Mouse (Mus musculus) limb, embryonic 14.5 days (tissue): Measurements from ENCODE around the gene Atp5d. TPM values are rescaled to one million over a fixed set of nuclear protein-coding genes. Genes with fewer than 3 reads are reported as not detected.
A peak's percentile ranks its signal among the peaks of the same experiment; 100 is the strongest.

ENCODE experiments used
- ATAC-seq: fragments of 200-750 bp; cut with Nextera tagmentation; 2 replicates; pipeline ENCODE4 v1.8.0; 2017; ENCODE audit warnings: low read depth, moderate number of reproducible peaks, moderate TSS enrichment; ENCODE audit not compliant: low FRiP score
- DNase-seq: peaks from one replicate; pipeline ENCODE4 v3.0.0-alpha.2; 2015; ENCODE audit warnings: low spot score
- H3K27ac ChIP-seq: fragments of 300-500 bp; sonication (generic); replicated peaks from 2 replicates; pipeline ENCODE4 v1.5.1; 2014; ENCODE audit warnings: low read depth, mild to moderate bottlenecking, low read length, moderate library complexity, mixed read lengths
- H3K27me3 ChIP-seq: fragments of 300-500 bp; sonication (generic); 2 replicates; pipeline ENCODE4 v1.6.1; 2014; ENCODE audit warnings: low read length, mixed read lengths; ENCODE audit not compliant: control insufficient read depth, insufficient read depth
- H3K36me3 ChIP-seq: fragments of 300-500 bp; sonication (generic); 2 replicates; pipeline ENCODE4 v1.6.1; 2014; ENCODE audit warnings: mild to moderate bottlenecking, low read length, moderate library complexity, mixed read lengths; ENCODE audit not compliant: control insufficient read depth, insufficient read depth
- H3K4me1 ChIP-seq: fragments of 300-500 bp; sonication (generic); 2 replicates; pipeline ENCODE4 v1.6.1; 2014; ENCODE audit warnings: antibody characterized with exemption, low read length, mixed read lengths; ENCODE audit not compliant: control insufficient read depth, insufficient read depth
- H3K4me2 ChIP-seq: fragments of 300-500 bp; sonication (generic); replicated peaks from 2 replicates; pipeline ENCODE4 v1.6.1; 2014; ENCODE audit warnings: low read depth, mild to moderate bottlenecking, low read length, moderate library complexity; ENCODE audit not compliant: severe bottlenecking
- H3K4me3 ChIP-seq: fragments of 300-500 bp; sonication (generic); replicated peaks from 2 replicates; pipeline ENCODE4 v1.5.1; 2014; ENCODE audit warnings: low read length
- H3K9ac ChIP-seq: fragments of 300-500 bp; sonication (generic); 2 replicates; pipeline ENCODE4 v1.6.1; 2014; ENCODE audit warnings: mild to moderate bottlenecking, low read depth, low read length, moderate library complexity; ENCODE audit not compliant: severe bottlenecking
- H3K9me3 ChIP-seq: fragments of 300-500 bp; sonication (generic); 2 replicates; pipeline ENCODE4 v1.6.1; 2016; ENCODE audit warnings: low read length; ENCODE audit not compliant: control insufficient read depth
- POLR2A ChIP-seq: fragments of 200-500 bp; IDR thresholded peaks from 2 replicates; pipeline ENCODE4 v1.8.0; 2012; ENCODE audit warnings: inconsistent platforms, mild to moderate bottlenecking, moderate library complexity, borderline replicate concordance; ENCODE audit not compliant: insufficient read depth, insufficient read length; ENCODE audit errors: extremely low read depth
- WGBS: fragments of 180-500 bp; shearing (Covaris S2); extraction: QIAGEN DNeasy Blood & Tissue Kit; methylation state at CpG from one replicate; pipeline ENCODE4 v1.1.7; 2014; 5-methylcytosine and 5-hydroxymethylcytosine counted together
- polyA plus RNA-seq, 2 experiments: library from polyadenylated mRNA; depleted of rRNA in 1 of 2; stranded (reverse) in 1 of 2; unstranded in 1 of 2; fragments of >200 nt; fragmentation: Nextera tagmentation in 1 of 2; extraction: Ambion mirVana in 1 of 2; gene quantifications; 2 replicates each; pipeline versions ENCODE4 v1.2.1 to v1.2.3; 2012 to 2014

Gene Atp5d
- polyA plus RNA-seq, 2 experiments, result 449 to 477 TPM

DNA sequence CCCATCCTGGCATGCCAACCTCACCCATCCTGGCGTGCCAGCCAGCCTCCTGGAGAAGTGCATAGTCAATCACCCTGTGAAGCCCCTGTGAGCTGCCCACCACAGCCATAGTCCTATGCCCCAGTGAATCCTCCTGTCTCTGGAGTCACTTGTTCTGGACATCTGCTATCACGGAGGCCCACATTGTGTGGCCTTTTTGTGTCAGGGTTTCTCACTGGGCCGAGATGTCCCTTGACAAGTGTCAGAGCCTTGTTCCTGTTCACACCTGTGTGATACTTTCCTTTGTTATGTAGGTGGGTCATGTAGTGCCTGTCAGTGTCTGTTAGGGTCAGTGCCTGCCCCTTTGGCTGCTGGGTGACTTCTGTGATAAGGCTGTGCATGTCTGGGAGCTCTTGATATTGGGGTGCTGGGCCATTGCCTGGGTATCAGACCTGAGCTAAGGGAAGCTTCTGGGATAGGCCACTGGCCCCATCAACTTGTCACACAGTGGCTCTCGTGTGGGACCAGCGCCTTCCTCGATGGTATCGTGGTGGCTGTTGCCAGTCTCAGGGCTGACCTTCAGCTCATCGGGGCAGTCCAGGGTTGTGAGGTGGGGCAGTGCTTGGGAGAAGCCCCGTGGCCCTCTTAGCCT, 14.4 kb upstream of the Atp5d start:
- Histone ChIP-seq H3K4me1 (no peaks in the 10 kb centered on the region), H3K9ac (no peak overlapping the region), H3K4me2 (no peak overlapping the region), H3K27me3 (no peaks in the 10 kb centered on the region), H3K36me3 (peaks cover 70% of the 10 kb centered on the region), H3K9me3 (no peaks in the 10 kb centered on the region), H3K4me3 (no peak overlapping the region), H3K27ac (no peak overlapping the region)
- DNase-seq (no peak), ATAC-seq (no peak)
- TF ChIP-seq POLR2A, result no peak
- WGBS, result 85% methylated on average over 9 of the region's 9 CpGs

DNA sequence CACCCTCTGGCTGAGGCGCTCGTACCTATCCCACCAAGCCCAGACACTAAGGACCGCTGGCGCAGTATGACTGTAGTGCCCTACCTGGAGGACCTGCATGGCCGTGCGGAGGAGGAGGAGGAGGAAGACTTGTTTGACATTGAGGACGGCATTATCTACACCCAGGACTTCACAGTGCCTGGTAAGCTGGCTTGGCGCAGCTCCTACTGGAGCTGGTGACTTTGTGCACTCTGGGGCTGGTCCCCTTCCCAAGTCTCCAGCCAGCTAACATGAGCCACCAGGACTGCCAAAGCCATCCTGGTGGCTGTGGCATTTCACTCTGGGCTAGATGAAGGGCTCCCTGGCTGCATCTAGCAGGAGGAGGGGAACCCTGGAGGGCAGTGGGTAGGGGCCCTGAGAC, 10.5 kb upstream of the Atp5d start:
- Histone ChIP-seq H3K4me2 (no peak overlapping the region), H3K4me1 (peaks cover 10% of the 10 kb centered on the region; the same call in 1 of the 2 replicates), H3K36me3 (peaks cover 86% of the 10 kb centered on the region), H3K9me3 (no peaks in the 10 kb centered on the region), H3K4me3 (no peak overlapping the region), H3K9ac (no peak overlapping the region), H3K27me3 (no peaks in the 10 kb centered on the region), H3K27ac (no peak overlapping the region)
- ATAC-seq (no peak), DNase-seq (no peak)
- WGBS, result 92% methylated on average over 7 of the region's 8 CpGs
- TF ChIP-seq POLR2A, result no peak

DNA sequence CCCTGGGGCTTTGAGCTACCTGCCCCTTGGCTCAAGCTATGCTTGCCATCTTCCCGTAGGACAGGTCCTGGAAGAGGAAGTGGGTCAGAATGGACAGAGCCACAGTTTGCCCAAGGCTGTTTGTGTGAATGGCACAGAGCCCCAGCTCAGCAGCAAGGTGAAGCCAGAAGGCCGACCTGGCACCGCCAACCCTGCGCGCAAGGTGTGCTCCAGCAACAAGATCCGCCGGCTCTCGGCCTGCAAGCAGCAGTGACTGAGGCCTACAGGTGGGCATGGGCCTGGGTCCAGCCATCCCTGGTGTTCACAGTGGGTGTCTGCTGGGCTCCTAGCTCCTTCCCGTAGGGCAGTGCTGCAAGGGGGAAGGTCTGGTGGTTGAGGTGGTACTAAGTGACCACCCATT, 8.6 kb upstream of the Atp5d start:
- WGBS, result 91% methylated on average over 9 of the region's 9 CpGs

DNA sequence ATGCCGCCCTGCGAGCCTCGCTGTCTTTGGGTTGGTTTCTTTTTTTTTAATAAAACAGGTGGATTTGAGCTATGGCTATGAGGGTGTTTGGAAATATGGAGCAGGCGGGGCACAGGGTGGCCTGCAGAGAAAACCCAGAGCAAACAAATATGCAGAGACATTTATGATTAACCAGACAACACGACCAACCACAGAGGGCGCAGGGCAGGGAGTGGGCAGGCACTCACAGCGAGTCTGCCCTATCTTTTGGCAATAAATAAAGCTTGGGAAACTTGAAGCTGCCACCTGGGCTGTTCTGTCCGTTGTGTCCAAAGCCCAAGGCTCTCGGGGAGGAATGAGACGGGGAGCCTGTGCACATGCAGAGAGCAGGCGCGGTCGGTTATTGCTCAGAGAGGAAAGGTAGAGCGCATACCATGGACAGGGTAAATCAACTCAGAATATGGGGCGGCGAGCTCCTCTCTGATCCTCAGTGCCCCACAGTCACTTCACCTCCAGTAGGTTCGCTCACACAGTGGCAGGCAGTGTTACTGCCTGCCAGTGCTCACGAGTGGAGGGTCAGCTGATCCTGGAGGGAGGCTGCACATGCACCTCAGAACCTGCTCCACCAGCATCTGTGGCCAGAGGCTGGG, 7.9 kb upstream of the Atp5d start:
- H3K9me3 ChIP-seq, result no peaks in the 10 kb centered on the region
- H3K36me3 ChIP-seq, result peaks cover 96% of the 10 kb centered on the region
- no peak overlapping the region for H3K4me2 ChIP-seq
- H3K27ac ChIP-seq, result no peak overlapping the region
- WGBS, result 80% methylated on average over 18 of the region's 18 CpGs
- H3K27me3 ChIP-seq, result no peaks in the 10 kb centered on the region
- no peak overlapping the region for H3K4me3 ChIP-seq
- peaks cover 10% of the 10 kb centered on the region; the same call in 1 of the 2 replicates for H3K4me1 ChIP-seq
- no peak overlapping the region for H3K9ac ChIP-seq
- ATAC-seq, result no peak
- DNase-seq, result no peak
- no peak for TF ChIP-seq POLR2A

More for the DNA sequence above, 8.6 kb upstream of the Atp5d start:
- H3K4me1 ChIP-seq, result peaks cover 10% of the 10 kb centered on the region; the same call in 1 of the 2 replicates
- no peak overlapping the region for H3K9ac ChIP-seq
- no peak for TF ChIP-seq POLR2A
- ATAC-seq, result no peak
- H3K27me3 ChIP-seq, result no peaks in the 10 kb centered on the region
- no peak overlapping the region for H3K4me3 ChIP-seq
- H3K4me2 ChIP-seq, result no peak overlapping the region
- H3K27ac ChIP-seq, result no peak overlapping the region
- no peak for DNase-seq
- H3K36me3 ChIP-seq, result peaks cover 98% of the 10 kb centered on the region
- H3K9me3 ChIP-seq, result no peaks in the 10 kb centered on the region

DNA sequence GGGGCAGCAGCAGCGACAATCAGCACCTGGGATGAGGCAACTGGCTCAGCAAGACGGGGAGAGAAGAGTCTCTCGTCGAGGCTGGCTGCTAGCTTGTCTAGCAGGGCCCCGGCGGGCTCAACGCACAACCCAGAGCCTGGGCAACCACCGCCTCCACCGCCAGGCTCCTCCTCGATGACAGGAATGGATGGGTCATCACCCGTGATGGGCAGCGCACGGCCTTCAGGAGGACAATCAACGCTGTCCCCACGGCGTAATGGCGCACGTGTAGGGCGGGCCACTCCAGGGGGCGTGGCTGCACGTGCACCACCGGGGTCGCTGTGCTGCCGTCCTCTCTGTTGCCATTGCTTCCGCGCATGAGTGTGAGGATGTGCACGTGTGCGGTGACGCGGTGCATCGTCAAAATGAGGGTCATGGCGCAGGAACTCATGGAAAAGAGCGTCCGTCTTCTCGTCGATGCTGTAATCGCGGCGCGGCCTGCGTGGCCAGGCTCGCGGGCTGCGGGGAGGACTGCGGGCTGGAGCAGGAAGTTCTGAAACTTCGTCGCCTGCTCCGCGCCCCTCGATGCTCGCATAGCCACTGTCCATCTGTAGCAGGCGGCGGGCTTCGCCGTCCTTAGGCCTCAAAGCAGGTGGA, 7.0 kb upstream of the Atp5d start:
- Histone ChIP-seq H3K4me1 (peaks cover 10% of the 10 kb centered on the region; the same call in 1 of the 2 replicates), H3K4me3 (peak overlapping the region; percentile 20), H3K27ac (no peak overlapping the region), H3K9ac (peak overlapping the region; percentile 26; the same call in 1 of the 2 replicates), H3K9me3 (no peaks in the 10 kb centered on the region), H3K27me3 (peaks cover 9% of the 10 kb centered on the region), H3K4me2 (peak overlapping the region; percentile 37), H3K36me3 (peaks cover 95% of the 10 kb centered on the region)
- 15% methylated on average over 45 of the region's 55 CpGs for WGBS
- DNase-seq (no peak), ATAC-seq (peak; percentile 31; the same call in 1 of the 2 replicates)
- no peak for TF ChIP-seq POLR2A
